Mouse (Mus musculus) myocyte (in vitro differentiated cells): Measurements from ENCODE around the gene Cars2. TPM values are rescaled to one million over a fixed set of nuclear protein-coding genes. Genes with fewer than 3 reads are reported as not detected.

Source experiments
- H3K27me3 ChIP-seq: one replicate; pipeline ENCODE4 v1.6.1; 2011; ENCODE audit not compliant: control insufficient read depth, insufficient read depth, insufficient read length
- H3K36me3 ChIP-seq: one replicate; pipeline ENCODE4 v1.6.1; 2011; ENCODE audit not compliant: control insufficient read depth, insufficient read depth
- H3K4me2 ChIP-seq: one replicate; pipeline ENCODE4 v1.6.1; 2011; ENCODE audit warnings: low read depth, control low read depth
- H3K4me3 ChIP-seq: one replicate; pipeline ENCODE4 v1.5.1; 2011; ENCODE audit warnings: mild to moderate bottlenecking, control low read depth, moderate library complexity
- H3K79me2 ChIP-seq: one replicate; pipeline ENCODE4 v1.6.1; 2011; ENCODE audit not compliant: control insufficient read depth, insufficient read depth
- H3ac ChIP-seq: one replicate; pipeline ENCODE4 v1.6.1; 2011; ENCODE audit not compliant: control insufficient read depth, insufficient read length
- CEBPB ChIP-seq: IDR thresholded peaks from 2 replicates; pipeline ENCODE4 v1.6.1; 2011; ENCODE audit warnings: mild to moderate bottlenecking, moderate library complexity; ENCODE audit not compliant: poor library complexity, insufficient read depth, severe bottlenecking
- E2F4 ChIP-seq: IDR thresholded peaks from one replicate; pipeline ENCODE4 v1.6.1; 2011; ENCODE audit warnings: mild to moderate bottlenecking, control low read depth, moderate library complexity; ENCODE audit not compliant: insufficient read depth
- MAX ChIP-seq: IDR thresholded peaks from one replicate; pipeline ENCODE4 v1.6.1; 2011; ENCODE audit warnings: low read depth, mild to moderate bottlenecking, control low read depth
- MYOD1 ChIP-seq, 3 experiments: IDR thresholded peaks; one replicate each; pipeline ENCODE4 v1.6.1; 2011; ENCODE audit warnings: control low read depth in 2 of 3, low read depth in 2 of 3, mild to moderate bottlenecking in 2 of 3, moderate library complexity in 1 of 3; ENCODE audit not compliant: insufficient read length in 2 of 3, control insufficient read depth in 1 of 3
- MYOG ChIP-seq, 3 experiments: IDR thresholded peaks; one replicate each; pipeline ENCODE4 v1.6.1; 2011; ENCODE audit warnings: control low read depth in 2 of 3, low read depth in 2 of 3, mild to moderate bottlenecking in 2 of 3; ENCODE audit not compliant: insufficient read length in 2 of 3, control insufficient read depth in 1 of 3, insufficient read depth in 1 of 3
- POLR2A ChIP-seq: IDR thresholded peaks from one replicate; pipeline ENCODE4 v1.6.1; 2011; ENCODE audit warnings: low read depth, mild to moderate bottlenecking, control low read depth, moderate library complexity; ENCODE audit not compliant: insufficient read length
- POLR2AphosphoS2 ChIP-seq: IDR thresholded peaks from one replicate; pipeline ENCODE4 v1.6.1; 2011; ENCODE audit warnings: low read depth, control low read depth; ENCODE audit not compliant: insufficient read length
- REST ChIP-seq: IDR thresholded peaks from one replicate; pipeline ENCODE4 v1.6.1; 2011; ENCODE audit warnings: mild to moderate bottlenecking, control low read depth, moderate library complexity; ENCODE audit not compliant: insufficient read depth, insufficient read length
- SRF ChIP-seq: IDR thresholded peaks from one replicate; pipeline ENCODE4 v1.6.1; 2011; ENCODE audit warnings: low read depth; ENCODE audit not compliant: control insufficient read depth, insufficient read length
- TCF12 ChIP-seq: IDR thresholded peaks from one replicate; pipeline ENCODE4 v1.6.1; 2011; ENCODE audit warnings: mild to moderate bottlenecking, control low read depth; ENCODE audit not compliant: poor library complexity, insufficient read depth, severe bottlenecking
- TCF3 ChIP-seq: IDR thresholded peaks from one replicate; pipeline ENCODE4 v1.6.1; 2011; ENCODE audit warnings: low read depth, control low read depth; ENCODE audit not compliant: insufficient read length
- USF1 ChIP-seq: IDR thresholded peaks from one replicate; pipeline ENCODE4 v1.6.1; 2011; ENCODE audit warnings: low read depth, mild to moderate bottlenecking, control low read depth, moderate library complexity
- polyA plus RNA-seq: library from polyadenylated mRNA; unstranded; fragments of >200 nt; fragmentation: generic; extraction: Trizol; gene quantifications from one replicate; pipeline ENCODE4 v1.2.1, GENCODE M21; 2012; ENCODE audit warnings: missing spikeins

The Cars2 gene
- polyA plus RNA-seq, 1 experiment: 14.4 TPM

DNA sequence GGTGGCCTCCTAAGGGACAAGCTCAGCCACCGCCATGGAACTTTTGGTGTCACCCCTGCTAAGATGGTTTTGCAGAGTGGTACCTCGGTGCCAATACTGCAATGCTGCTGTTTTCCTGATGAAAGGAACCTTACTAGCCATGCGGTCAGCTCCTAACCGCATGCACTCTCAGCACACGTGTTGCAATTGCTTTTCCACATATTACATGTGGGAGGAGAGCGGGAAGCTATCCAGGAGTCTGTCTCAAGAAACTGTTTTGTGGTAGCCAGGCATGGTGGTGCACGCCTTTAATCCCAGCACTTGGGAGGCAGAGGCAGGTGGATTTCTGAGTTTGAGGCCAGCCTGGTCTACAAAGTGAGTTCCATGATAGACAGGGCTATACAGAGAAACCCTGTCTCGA lies 10.4 kb downstream of the Cars2 start:
- no peaks in the 10 kb centered on the region for H3K27me3 ChIP-seq
- H3K79me2 ChIP-seq: no peaks in the 10 kb centered on the region
- no peak overlapping the region for H3K4me2 ChIP-seq
- H3K4me3 ChIP-seq: no peak overlapping the region
- no peak overlapping the region for H3ac ChIP-seq
- no peak for TF ChIP-seq TCF12
- TF ChIP-seq TCF3: no peak
- no peak for TF ChIP-seq POLR2AphosphoS2
- no peak for TF ChIP-seq USF1
- TF ChIP-seq POLR2A: no peak
- no peak for TF ChIP-seq MYOD1 (IDR thresholded peaks at IDR 0.05; ENCODE audit: control insufficient read depth in 1 of 3, insufficient read length in 2 of 3, low read depth in 2 of 3)
- TF ChIP-seq CEBPB: no peak
- TF ChIP-seq REST: no peak
- no peak for TF ChIP-seq MYOG (IDR thresholded peaks at IDR 0.05; ENCODE audit: control insufficient read depth in 1 of 3, insufficient read depth in 1 of 3, insufficient read length in 2 of 3, low read depth in 2 of 3)
- TF ChIP-seq E2F4: no peak
- TF ChIP-seq MAX: no peak
- no peak for TF ChIP-seq SRF
- peaks cover 4% of the 10 kb centered on the region for H3K36me3 ChIP-seq

DNA sequence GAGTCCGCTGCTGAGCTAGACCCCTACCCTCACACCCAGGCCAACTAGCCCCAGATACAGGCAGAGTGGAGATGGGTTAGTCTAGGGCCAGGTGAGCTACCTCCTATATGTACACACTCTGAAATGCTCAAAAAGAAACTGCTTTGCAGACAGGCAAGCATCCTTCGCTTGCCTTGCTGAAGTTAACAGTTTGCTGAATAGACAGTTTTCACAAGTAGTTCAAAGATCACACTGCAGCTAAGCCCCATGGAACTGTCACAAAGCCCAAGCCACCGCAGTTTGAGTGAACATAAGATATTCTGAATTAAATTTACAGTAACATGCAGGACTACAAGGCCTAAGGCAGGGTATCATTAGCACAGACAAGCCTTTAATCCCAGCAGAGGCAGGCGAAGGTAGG lies 11.5 kb downstream of the Cars2 start:
- Histone ChIP-seq H3K36me3 (peaks cover 4% of the 10 kb centered on the region), H3K4me2 (no peak overlapping the region), H3K27me3 (no peaks in the 10 kb centered on the region), H3K79me2 (no peaks in the 10 kb centered on the region), H3K4me3 (no peak overlapping the region), H3ac (no peak overlapping the region)
- TF ChIP-seq POLR2A: no peak
- TF ChIP-seq CEBPB: no peak
- TF ChIP-seq USF1: no peak
- no peak for TF ChIP-seq MYOG (IDR thresholded peaks at IDR 0.05; ENCODE audit: control insufficient read depth in 1 of 3, insufficient read depth in 1 of 3, insufficient read length in 2 of 3, low read depth in 2 of 3)
- no peak for TF ChIP-seq TCF3
- no peak for TF ChIP-seq REST
- TF ChIP-seq TCF12: no peak
- no peak for TF ChIP-seq SRF
- no peak for TF ChIP-seq MYOD1 (IDR thresholded peaks at IDR 0.05; ENCODE audit: control insufficient read depth in 1 of 3, insufficient read length in 2 of 3, low read depth in 2 of 3)
- TF ChIP-seq MAX: no peak
- no peak for TF ChIP-seq POLR2AphosphoS2
- TF ChIP-seq E2F4: no peak

DNA sequence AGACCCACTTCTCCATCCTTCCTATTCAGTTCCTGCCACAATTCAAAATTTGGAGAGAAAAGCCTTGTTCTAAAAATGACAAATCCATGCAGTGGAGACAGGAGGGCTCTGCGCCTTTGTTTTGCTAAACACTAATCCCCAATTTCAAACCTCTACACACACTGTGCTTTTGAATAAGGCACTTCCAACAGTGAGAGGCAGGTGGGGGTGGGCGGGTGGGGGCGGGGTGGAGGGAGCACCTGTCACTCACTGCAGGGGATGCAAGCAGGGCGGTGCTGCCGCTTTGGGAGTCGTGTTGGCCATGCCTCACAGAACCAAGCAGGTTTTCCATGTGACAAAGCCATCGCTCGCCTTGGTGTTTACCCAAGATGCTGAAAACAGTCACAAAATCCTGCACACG lies 16.1 kb downstream of the Cars2 start:
- no peaks in the 10 kb centered on the region for H3K36me3 ChIP-seq
- no peak overlapping the region for H3ac ChIP-seq
- H3K27me3 ChIP-seq: no peaks in the 10 kb centered on the region
- no peaks in the 10 kb centered on the region for H3K79me2 ChIP-seq
- H3K4me2 ChIP-seq: no peak overlapping the region
- TF ChIP-seq USF1 (no peak), POLR2A (no peak), TCF3 (no peak), TCF12 (no peak), CEBPB (no peak), SRF (no peak), E2F4 (no peak), REST (no peak), MYOG (IDR thresholded peaks at IDR 0.05; ENCODE audit: control insufficient read depth in 1 of 3, insufficient read depth in 1 of 3, insufficient read length in 2 of 3, low read depth in 2 of 3) (no peak), MAX (no peak), MYOD1 (IDR thresholded peaks at IDR 0.05; ENCODE audit: control insufficient read depth in 1 of 3, insufficient read length in 2 of 3, low read depth in 2 of 3) (no peak), POLR2AphosphoS2 (no peak)
- no peak overlapping the region for H3K4me3 ChIP-seq

DNA sequence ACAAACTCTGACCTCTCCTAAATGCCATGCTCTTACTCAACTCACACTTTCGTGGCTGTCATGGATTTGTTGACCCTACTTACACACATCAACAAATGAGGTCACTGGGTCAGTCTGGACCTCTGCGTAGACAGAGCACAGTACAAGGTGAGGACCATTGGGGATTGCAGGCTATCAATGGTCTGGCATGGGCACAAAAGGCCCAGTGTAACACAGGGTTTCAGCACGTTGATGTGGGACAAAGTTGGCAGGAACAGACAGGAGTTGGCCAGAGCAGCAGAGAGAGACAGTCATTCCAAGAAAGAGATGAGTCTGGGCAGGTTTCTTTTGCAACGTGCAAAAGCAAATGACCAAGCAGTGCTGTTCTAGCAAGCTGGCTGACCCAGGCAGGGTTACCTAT lies 19.7 kb downstream of the Cars2 start:
- Histone ChIP-seq H3K4me3 (no peak overlapping the region), H3ac (no peak overlapping the region), H3K27me3 (no peaks in the 10 kb centered on the region), H3K36me3 (no peaks in the 10 kb centered on the region), H3K79me2 (no peaks in the 10 kb centered on the region), H3K4me2 (no peak overlapping the region)
- TF ChIP-seq MYOG (IDR thresholded peaks at IDR 0.05; ENCODE audit: control insufficient read depth in 1 of 3, insufficient read depth in 1 of 3, insufficient read length in 2 of 3, low read depth in 2 of 3) (no peak), CEBPB (no peak), TCF12 (no peak), E2F4 (no peak), USF1 (no peak), MAX (no peak), POLR2AphosphoS2 (no peak), MYOD1 (IDR thresholded peaks at IDR 0.05; ENCODE audit: control insufficient read depth in 1 of 3, insufficient read length in 2 of 3, low read depth in 2 of 3) (no peak), POLR2A (no peak), SRF (no peak), TCF3 (no peak), REST (no peak)
